Mouse (Mus musculus) forebrain, embryonic 11.5 days (tissue): ENCODE results near the gene Mindy4b-ps. TPM values are rescaled to one million over a fixed set of nuclear protein-coding genes. Genes with fewer than 3 reads are reported as not detected.

Experiments
- ATAC-seq: fragments of 200-750 bp; cut with Nextera tagmentation; replicated peaks from 2 replicates; pipeline ENCODE4 v1.8.0; 2017; ENCODE audit warnings: moderate TSS enrichment; ENCODE audit not compliant: low FRiP score
- DNase-seq: peaks from one replicate; pipeline ENCODE4 v3.0.0-alpha.2; 2017; ENCODE audit warnings: low spot score
- H3K27ac ChIP-seq: fragments of 300-500 bp; sonication (generic); 2 replicates; pipeline ENCODE4 v1.5.1; 2014; ENCODE audit warnings: low read depth, low read length
- H3K27me3 ChIP-seq: fragments of 300-500 bp; sonication (generic); 2 replicates; pipeline ENCODE4 v1.6.1; 2014; ENCODE audit warnings: mild to moderate bottlenecking, low read length, mixed read lengths; ENCODE audit not compliant: control insufficient read depth, insufficient read depth
- H3K36me3 ChIP-seq: fragments of 300-500 bp; sonication (generic); 2 replicates; pipeline ENCODE4 v1.6.1; 2014; ENCODE audit warnings: mild to moderate bottlenecking, low read length, moderate library complexity, mixed read lengths; ENCODE audit not compliant: control insufficient read depth, insufficient read depth
- H3K4me1 ChIP-seq: fragments of 300-500 bp; sonication (generic); replicated peaks from 2 replicates; pipeline ENCODE4 v1.6.1; 2014; ENCODE audit warnings: low read length, mixed read lengths; ENCODE audit not compliant: control insufficient read depth, insufficient read depth
- H3K4me2 ChIP-seq: fragments of 300-500 bp; sonication (generic); 2 replicates; pipeline ENCODE4 v1.6.1; 2014; ENCODE audit warnings: low read depth, mild to moderate bottlenecking, low read length, moderate library complexity, mixed read lengths; ENCODE audit not compliant: severe bottlenecking
- H3K4me3 ChIP-seq: fragments of 300-500 bp; sonication (generic); 2 replicates; pipeline ENCODE4 v1.5.1; 2014; ENCODE audit warnings: low read depth, low read length
- H3K9ac ChIP-seq: fragments of 300-500 bp; sonication (generic); 2 replicates; pipeline ENCODE4 v1.6.1; 2014; ENCODE audit warnings: low read length
- H3K9me3 ChIP-seq: fragments of 300-500 bp; sonication (generic); 2 replicates; pipeline ENCODE4 v1.6.1; 2016; ENCODE audit warnings: low read length, mixed read lengths; ENCODE audit not compliant: control insufficient read depth
- WGBS: fragments of 180-500 bp; shearing (Covaris S2); extraction: QIAGEN DNeasy Blood & Tissue Kit; methylation state at CpG from one replicate; pipeline ENCODE4 v1.1.7; 2014; 5-methylcytosine and 5-hydroxymethylcytosine counted together
- polyA plus RNA-seq: library from polyadenylated mRNA; unstranded; fragments of >200 nt; fragmentation: Nextera tagmentation; extraction: Ambion mirVana; gene quantifications from 2 replicates; pipeline ENCODE4 v1.2.1, GENCODE M21; 2014

The Mindy4b-ps gene
- polyA plus RNA-seq, 1 experiment from 2014 or later, result 0.08 TPM

DNA sequence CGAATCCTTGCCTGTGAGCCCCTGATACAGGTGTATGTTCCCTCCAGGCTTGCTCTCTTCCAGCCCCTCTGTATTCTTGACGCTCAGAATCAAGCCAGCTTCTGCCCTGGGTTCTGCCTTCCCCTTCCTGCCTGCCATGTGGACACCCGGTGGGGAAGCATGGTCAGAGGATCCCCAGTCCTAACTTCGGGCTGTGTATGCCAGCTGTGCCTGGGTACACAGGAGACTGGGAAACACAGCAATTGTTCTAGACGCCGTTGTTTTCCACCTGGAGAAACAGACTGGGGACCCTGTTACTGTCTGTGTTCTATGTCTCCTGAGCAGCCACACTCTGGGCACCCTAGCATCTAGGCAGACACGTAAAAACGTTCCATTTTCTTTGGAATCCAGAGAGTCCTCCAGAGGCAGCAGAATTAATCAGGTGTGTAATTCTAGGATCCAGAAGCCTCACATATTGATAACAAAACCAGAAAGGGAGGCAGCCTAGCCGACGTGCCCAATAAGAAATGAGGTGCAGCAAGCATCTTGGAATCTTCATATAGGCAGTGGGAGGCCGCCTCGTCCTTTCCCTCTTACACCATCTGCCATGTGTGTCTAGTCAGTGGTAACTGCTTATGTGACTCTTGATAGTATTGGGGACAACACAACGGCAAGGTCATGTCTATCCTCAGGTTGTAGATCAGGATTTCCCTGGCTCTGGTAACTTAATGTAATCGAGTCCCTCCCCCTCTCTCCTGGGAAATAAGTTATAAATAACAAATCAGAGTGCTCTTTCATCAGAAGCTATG, 6.4 kb upstream of the Mindy4b-ps start:
- ATAC-seq (no peak), DNase-seq (no peak)
- Histone ChIP-seq H3K27ac (no peak overlapping the region), H3K4me3 (no peak overlapping the region), H3K9me3 (no peaks in the 10 kb centered on the region), H3K36me3 (no peaks in the 10 kb centered on the region), H3K9ac (no peak overlapping the region), H3K4me2 (no peak overlapping the region), H3K27me3 (no peaks in the 10 kb centered on the region), H3K4me1 (0 out of 2 replicates have a peak, but pooled peaks cover 3% of the 10 kb centered on the region)
- WGBS, result 85% methylated on average over 14 of the region's 14 CpGs

DNA sequence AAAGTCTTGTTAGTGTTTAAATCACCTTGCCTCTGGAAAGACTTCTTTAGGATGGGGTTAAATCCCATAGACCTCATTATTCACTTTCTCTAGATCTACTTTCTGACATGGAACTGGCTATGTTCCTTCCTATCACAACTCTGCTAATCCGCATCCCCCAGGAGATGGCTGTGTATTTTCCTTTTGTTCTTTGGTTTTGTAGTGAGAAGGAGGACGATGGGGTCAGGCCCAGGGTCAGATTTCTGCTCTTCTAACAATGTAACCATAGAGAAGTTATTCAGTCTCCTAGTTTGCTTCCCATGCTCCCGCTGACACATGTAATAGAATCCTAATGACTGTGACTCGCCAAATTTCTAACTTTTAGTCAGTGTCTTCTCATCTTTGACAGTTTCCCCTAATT, 4.2 kb upstream of the Mindy4b-ps start:
- H3K4me3 ChIP-seq, result no peak overlapping the region
- H3K9me3 ChIP-seq, result no peaks in the 10 kb centered on the region
- H3K36me3 ChIP-seq, result no peaks in the 10 kb centered on the region
- H3K27ac ChIP-seq, result no peak overlapping the region
- no peak overlapping the region for H3K9ac ChIP-seq
- 3% methylated on average over 4 of the region's 4 CpGs for WGBS
- 0 out of 2 replicates have a peak, but pooled peaks cover 3% of the 10 kb centered on the region for H3K4me1 ChIP-seq
- peak; percentile 42; the same call in 1 of the 2 replicates for ATAC-seq
- no peak overlapping the region for H3K4me2 ChIP-seq
- H3K27me3 ChIP-seq, result no peaks in the 10 kb centered on the region
- peak; percentile 57 for DNase-seq

DNA sequence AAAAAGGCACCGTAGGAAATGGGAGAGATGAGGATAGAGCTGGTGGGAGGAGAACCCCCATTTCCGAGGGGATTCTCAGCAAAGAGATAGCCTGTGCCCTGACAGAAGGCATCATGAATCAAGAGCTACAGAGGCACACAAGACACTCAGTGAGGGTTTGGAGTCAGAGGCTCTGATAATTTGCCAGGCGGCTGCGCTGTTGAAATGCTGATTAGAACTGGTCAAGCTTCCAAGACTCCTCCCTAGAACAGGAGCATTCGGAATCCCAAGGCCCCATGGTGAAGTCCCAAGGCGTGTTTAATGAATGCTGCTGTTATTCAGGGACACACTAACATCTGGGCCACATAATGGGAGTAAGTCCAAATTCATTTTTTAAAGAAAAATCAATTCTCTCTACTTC, 4.8 kb downstream of the Mindy4b-ps start:
- DNase-seq (no peak), ATAC-seq (no peak)
- Histone ChIP-seq H3K4me2 (no peak overlapping the region), H3K27ac (no peak overlapping the region), H3K27me3 (no peaks in the 10 kb centered on the region), H3K9ac (no peak overlapping the region), H3K4me3 (no peak overlapping the region), H3K9me3 (no peaks in the 10 kb centered on the region), H3K36me3 (no peaks in the 10 kb centered on the region), H3K4me1 (0 out of 2 replicates have a peak, but pooled peaks cover 2% of the 10 kb centered on the region)
- WGBS, result 38% methylated on average over 6 of the region's 6 CpGs

DNA sequence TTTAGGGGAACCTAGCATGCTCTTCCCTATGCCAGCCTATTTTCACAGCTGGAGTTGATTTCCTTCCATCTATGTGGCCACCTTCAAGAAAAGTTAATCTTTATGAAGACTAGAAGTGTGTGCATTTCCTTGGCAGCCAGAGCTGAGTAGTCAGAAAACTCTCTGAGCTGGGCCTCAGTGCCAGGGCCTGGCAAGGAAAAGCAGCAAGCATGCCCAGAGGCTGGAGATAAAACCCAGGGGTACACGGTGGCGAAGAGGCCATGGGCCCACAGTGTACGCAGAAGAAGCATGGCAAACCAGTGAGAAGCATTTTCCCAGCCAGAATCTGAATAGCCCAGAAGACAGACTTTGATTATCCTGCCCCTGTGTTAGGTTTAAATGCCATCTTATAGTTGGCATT, 7.9 kb downstream of the Mindy4b-ps start:
- Histone ChIP-seq H3K4me2 (no peak overlapping the region), H3K9ac (no peak overlapping the region), H3K4me1 (peaks cover 2% of the 10 kb centered on the region; the same call in 1 of the 2 replicates), H3K9me3 (no peaks in the 10 kb centered on the region), H3K27ac (no peak overlapping the region), H3K36me3 (no peaks in the 10 kb centered on the region), H3K4me3 (no peak overlapping the region), H3K27me3 (no peaks in the 10 kb centered on the region)
- DNase-seq, result no peak
- ATAC-seq, result no peak
- 93% methylated on average over 3 of the region's 3 CpGs for WGBS

DNA sequence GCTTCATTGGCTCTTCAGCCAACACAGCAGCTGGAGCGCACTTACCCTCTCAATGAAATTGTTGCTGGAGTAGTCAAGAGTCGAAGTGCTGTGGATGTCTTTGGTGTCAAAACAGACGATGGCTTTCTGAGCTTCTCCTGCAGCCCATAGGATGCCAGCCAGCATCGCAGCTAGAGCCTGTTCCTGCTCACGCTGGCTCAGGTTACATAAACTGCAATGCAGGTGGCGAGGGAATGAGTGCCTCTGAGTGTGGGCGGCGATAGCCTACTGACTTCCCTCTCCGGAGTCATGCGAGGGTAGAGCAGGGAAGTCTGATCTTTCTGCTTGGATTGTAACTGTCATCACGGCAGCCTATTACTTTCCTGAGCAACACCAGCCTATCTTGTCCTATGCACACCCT, 11.8 kb downstream of the Mindy4b-ps start:
- H3K9me3 ChIP-seq, result no peaks in the 10 kb centered on the region
- H3K4me3 ChIP-seq, result no peak overlapping the region
- H3K36me3 ChIP-seq, result no peaks in the 10 kb centered on the region
- no peak overlapping the region for H3K27ac ChIP-seq
- ATAC-seq (no peak), DNase-seq (no peak)
- H3K4me1 ChIP-seq, result no peaks in the 10 kb centered on the region; the same call in 1 of the 2 replicates
- 71% methylated on average over 11 of the region's 11 CpGs for WGBS
- no peak overlapping the region for H3K9ac ChIP-seq
- no peaks in the 10 kb centered on the region for H3K27me3 ChIP-seq
- no peak overlapping the region for H3K4me2 ChIP-seq

DNA sequence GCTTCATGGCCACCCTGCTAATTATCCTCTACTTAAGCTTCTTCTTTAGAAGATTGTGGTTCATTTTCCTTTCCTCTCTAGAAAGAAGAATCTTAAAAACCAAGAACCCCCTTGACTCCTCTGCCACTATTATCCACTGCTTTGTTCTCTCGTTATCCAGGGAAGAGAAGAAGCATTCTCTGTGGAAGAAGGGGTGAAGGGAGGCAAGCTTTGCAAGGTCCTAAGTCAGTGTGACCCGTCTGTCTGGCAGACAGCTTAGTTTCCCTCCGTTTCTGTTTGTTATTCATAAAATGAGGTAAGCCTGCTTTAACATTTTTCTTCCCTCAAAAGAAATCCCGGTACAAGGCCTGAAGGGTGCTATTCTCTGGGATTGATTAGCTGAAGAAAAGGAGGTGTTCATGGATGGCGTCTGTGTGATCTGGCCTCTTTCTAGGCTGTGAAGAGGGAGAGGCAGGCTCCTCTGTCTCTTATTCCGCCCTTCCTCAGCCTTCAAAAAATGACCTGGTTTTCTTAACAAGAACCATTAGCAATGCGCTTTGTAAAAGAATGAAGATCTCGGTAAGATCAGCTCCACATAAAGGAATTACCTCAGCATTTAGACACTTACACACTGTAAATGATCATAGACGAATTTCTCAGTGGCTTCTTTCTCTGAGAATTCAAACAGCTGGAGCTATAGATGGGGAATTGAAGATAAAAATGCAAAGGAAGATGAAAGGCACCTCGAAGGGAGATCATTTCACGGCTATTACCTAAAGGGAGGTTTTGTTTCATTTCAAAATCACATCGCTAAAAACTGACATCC, 12.8 kb downstream of the Mindy4b-ps start:
- Histone ChIP-seq H3K4me2 (no peak overlapping the region), H3K36me3 (no peaks in the 10 kb centered on the region), H3K9ac (peak overlapping the region; percentile 3; the same call in 1 of the 2 replicates), H3K27ac (no peak overlapping the region), H3K4me3 (no peak overlapping the region), H3K4me1 (no peaks in the 10 kb centered on the region; the same call in 1 of the 2 replicates), H3K27me3 (no peaks in the 10 kb centered on the region), H3K9me3 (no peaks in the 10 kb centered on the region)
- DNase-seq (no peak), ATAC-seq (no peak)
- 45% methylated on average over 12 of the region's 12 CpGs for WGBS

DNA sequence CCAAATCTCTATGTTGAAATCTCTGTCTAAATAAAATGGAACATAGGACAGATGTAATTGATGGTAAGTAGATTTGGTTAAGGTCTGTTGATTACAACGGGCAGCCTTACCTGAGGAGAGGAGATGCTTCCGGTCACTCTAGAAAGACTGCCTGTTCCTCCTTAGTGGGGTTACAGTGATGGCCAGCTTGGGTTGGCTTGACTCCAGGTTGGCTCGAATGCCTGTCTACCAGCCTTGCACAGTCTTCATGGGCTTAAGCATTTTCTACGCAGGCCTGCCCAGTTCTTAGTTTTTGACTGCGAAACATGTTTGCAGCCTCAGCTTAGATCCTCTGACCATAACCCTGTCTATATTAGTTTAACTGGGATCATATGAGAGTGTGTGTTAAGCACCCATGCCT, 13.5 kb downstream of the Mindy4b-ps start:
- Histone ChIP-seq H3K4me3 (no peak overlapping the region), H3K4me1 (no peaks in the 10 kb centered on the region; the same call in 1 of the 2 replicates), H3K9ac (no peak overlapping the region), H3K36me3 (no peaks in the 10 kb centered on the region), H3K9me3 (no peaks in the 10 kb centered on the region), H3K27me3 (no peaks in the 10 kb centered on the region), H3K4me2 (no peak overlapping the region), H3K27ac (no peak overlapping the region)
- WGBS, result 96% methylated on average over 5 of the region's 5 CpGs
- no peak for ATAC-seq
- DNase-seq, result no peak

DNA sequence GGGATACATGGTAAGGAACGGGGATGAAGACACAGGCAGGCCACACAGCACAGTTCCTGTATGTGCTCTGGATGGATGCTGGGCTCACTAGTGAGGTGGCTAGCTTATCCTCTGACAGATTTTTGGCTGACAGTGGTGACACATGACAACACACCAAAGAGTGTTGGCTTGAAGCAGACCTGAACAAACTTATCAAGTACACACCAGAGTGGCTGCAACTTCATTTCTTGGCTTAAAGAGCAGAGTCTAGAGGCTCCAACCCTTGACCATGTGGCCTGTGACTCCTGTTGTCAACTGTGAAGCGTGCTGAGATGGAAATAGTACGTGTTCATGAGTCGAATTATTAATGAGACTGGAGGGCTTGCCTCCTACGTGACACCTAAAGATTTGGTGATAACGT, 17.4 kb downstream of the Mindy4b-ps start:
- 87% methylated on average over 6 of the region's 6 CpGs for WGBS
- no peak for ATAC-seq
- Histone ChIP-seq H3K4me3 (no peak overlapping the region), H3K27ac (no peak overlapping the region), H3K36me3 (no peaks in the 10 kb centered on the region), H3K9ac (no peak overlapping the region), H3K4me2 (no peak overlapping the region), H3K9me3 (no peaks in the 10 kb centered on the region), H3K27me3 (no peaks in the 10 kb centered on the region), H3K4me1 (no peaks in the 10 kb centered on the region; the same call in 1 of the 2 replicates)
- DNase-seq, result no peak
